Comparison of ENCODE assay signal across 8 mouse cellular contexts in the genomic region with DNA sequence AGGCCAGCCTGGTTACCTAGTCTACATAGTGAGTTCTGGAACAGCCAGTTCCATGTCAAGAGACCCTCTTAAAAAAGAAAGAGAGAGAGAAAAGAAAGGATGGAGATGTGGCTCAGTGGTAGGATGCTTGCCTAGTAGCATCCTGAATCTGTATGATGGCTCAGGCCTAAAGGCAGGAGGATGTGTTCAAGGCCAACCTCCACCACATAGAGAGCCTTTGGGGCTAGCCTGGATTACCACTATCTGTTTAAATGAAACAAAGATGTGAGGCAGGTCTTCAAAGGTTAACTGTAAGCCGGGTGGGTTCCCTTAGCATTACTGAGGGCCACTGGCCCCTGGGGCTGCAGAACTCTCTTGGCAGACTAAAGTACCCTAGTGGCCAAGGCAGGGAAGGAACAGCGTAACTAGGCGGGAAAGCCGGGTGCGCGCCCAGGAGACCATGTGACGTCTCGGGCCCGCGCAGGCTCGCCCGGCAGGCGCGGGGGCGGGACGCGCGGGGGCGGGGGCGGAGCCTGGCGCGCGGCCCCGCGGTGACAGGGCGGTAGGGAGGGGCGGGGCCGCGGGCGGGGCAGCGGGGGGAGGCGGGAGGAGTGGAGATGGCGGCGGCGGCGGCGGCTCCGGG. TPM values are rescaled to one million over a fixed set of nuclear protein-coding genes. Genes with fewer than 3 reads are reported as not detected.
DNase-seq lines count a peak whose midpoint lies in the region; ATAC-seq lines count a peak whose summit lies in the region.

A gene (plus strand): TSS at position 552 of the 622 bp plus-strand sequence.

- peak within 1 kb of the TSS; percentile 94 for H3K9ac ChIP-seq in heart, embryonic 11.5 days (ENCODE audit: low read depth, low read length)
- peak within 1 kb of the TSS; percentile 94 for H3K9ac ChIP-seq in kidney, embryonic 15.5 days

- peak; percentile 49 for ATAC-seq in heart, embryonic 11.5 days (replicated peaks; ENCODE audit: insufficient number of reproducible peaks, low FRiP score, low TSS enrichment)
- ATAC-seq in kidney, embryonic 15.5 days (replicated peaks; ENCODE audit: low FRiP score), result peak; percentile 57

- peaks cover 33% of the 10 kb centered on the region for H3K36me3 ChIP-seq in erythroblast, embryonic 14.5 days (ENCODE audit: control insufficient read depth)
- H3K36me3 ChIP-seq in heart, embryonic 11.5 days (ENCODE audit: control insufficient read depth, insufficient read depth, low read length), result peaks cover 3% of the 10 kb centered on the region
- peaks cover 24% of the 10 kb centered on the region for H3K36me3 ChIP-seq in kidney, embryonic 15.5 days

- no peaks in the 10 kb centered on the region for H3K9me3 ChIP-seq in erythroblast, embryonic 14.5 days (ENCODE audit: control insufficient read depth, low read length)
- no peaks in the 10 kb centered on the region for H3K9me3 ChIP-seq in heart, embryonic 11.5 days (replicated peaks; ENCODE audit: control insufficient read depth, low read length)
- no peaks in the 10 kb centered on the region for H3K9me3 ChIP-seq in kidney, embryonic 15.5 days (replicated peaks)

- H3K4me2 ChIP-seq in heart, embryonic 11.5 days, result peak within 1 kb of the TSS; percentile 96
- H3K4me2 ChIP-seq in kidney, embryonic 15.5 days, result peak within 1 kb of the TSS; percentile 90

- H3K27me3 ChIP-seq in erythroblast, embryonic 14.5 days (ENCODE audit: control insufficient read depth), result no peaks in the 10 kb centered on the region
- no peaks in the 10 kb centered on the region for H3K27me3 ChIP-seq in heart, embryonic 11.5 days (ENCODE audit: control insufficient read depth, insufficient read depth, low read length)
- no peaks in the 10 kb centered on the region for H3K27me3 ChIP-seq in kidney, embryonic 15.5 days

- peak; percentile 96 for DNase-seq in CD4-positive, CD25-positive, alpha-beta regulatory T cell, adult 2 months (ENCODE audit: low read depth, low spot score)
- DNase-seq in brain, embryonic 18.5 days (ENCODE audit: low read depth, low spot score), result peak; percentile 71
- peak; percentile 94 for DNase-seq in liver
- DNase-seq in monocyte, adult 2 months (ENCODE audit: low read depth in 1 of 2, low spot score in 2 of 2), result peak; percentile 73 to 84
- peak; percentile 80 to 88 for DNase-seq in spleen, postnatal 14 days (ENCODE audit: low spot score in 2 of 2)

- WGBS in heart, embryonic 11.5 days (ENCODE audit: insufficient replicate concordance), result 2% methylated on average over 25 of the region's 38 CpGs
- 2% methylated on average over 17 of the region's 38 CpGs for WGBS in kidney, embryonic 15.5 days

- peak within 1 kb of the TSS; percentile 95 for H3K27ac ChIP-seq in heart, embryonic 11.5 days (ENCODE audit: low read depth, low read length)
- H3K27ac ChIP-seq in kidney, embryonic 15.5 days, result peak within 1 kb of the TSS; percentile 96

- H3K4me3 ChIP-seq in erythroblast, embryonic 14.5 days (replicated peaks), result peak within 1 kb of the TSS; percentile 84
- H3K4me3 ChIP-seq in heart, embryonic 11.5 days (ENCODE audit: low read depth, low read length), result peak within 1 kb of the TSS; percentile 83
- peak within 1 kb of the TSS; percentile 89 for H3K4me3 ChIP-seq in kidney, embryonic 15.5 days (replicated peaks)

- peaks cover 50% of the 10 kb centered on the region for H3K4me1 ChIP-seq in erythroblast, embryonic 14.5 days (ENCODE audit: control insufficient read depth)
- peaks cover 28% of the 10 kb centered on the region for H3K4me1 ChIP-seq in heart, embryonic 11.5 days (ENCODE audit: control insufficient read depth, insufficient read depth, low read length)
- peaks cover 42% of the 10 kb centered on the region for H3K4me1 ChIP-seq in kidney, embryonic 15.5 days

RNA-seq across cellular contexts. Expression of the gene that starts here (rescaled TPM):
- polyA plus RNA-seq in erythroblast, embryonic 14.5 days (2012), result 16.3 and 18.0 TPM in 2 replicates
- 48.2 and 52.1 TPM in 2 replicates for polyA plus RNA-seq in heart, embryonic 11.5 days (2014; fragmentation: Nextera tagmentation; extraction: Ambion mirVana)
- 63.8 and 73.2 TPM in 2 replicates for polyA plus RNA-seq in kidney, embryonic 15.5 days (2015; fragmentation: Nextera tagmentation; extraction: Ambion mirVana)

Comparison
In these comparisons a context has a peak if more than half of its experiments do, and no peak if none do; other contexts are left out.
1. Peak in every context shown above with its lines: DNase-seq, ATAC-seq, H3K4me3 ChIP-seq and H3K27ac ChIP-seq.